Mouse (Mus musculus) neural tube, embryonic 14.5 days (tissue): ENCODE results near the gene Klk1b8. TPM values are rescaled to one million over a fixed set of nuclear protein-coding genes. Genes with fewer than 3 reads are reported as not detected.
"Not testable (repeated sequence)": the region's sequence is repeated elsewhere in the genome, so short reads cannot be mapped to it uniquely, and the experiment has no call there.

Experiments
- ATAC-seq: fragments of 200-750 bp; cut with Nextera tagmentation; 2 replicates; pipeline ENCODE4 v1.8.0; 2017; ENCODE audit warnings: low read depth, mild to moderate bottlenecking, moderate TSS enrichment, moderate library complexity
- H3K27ac ChIP-seq: fragments of 300-500 bp; sonication (generic); 2 replicates; pipeline ENCODE4 v1.5.1; 2014; ENCODE audit warnings: low read depth, mild to moderate bottlenecking, control low read depth, low read length, moderate library complexity, mixed read lengths
- H3K27me3 ChIP-seq: fragments of 300-500 bp; sonication (generic); 2 replicates; pipeline ENCODE4 v1.6.1; 2014; ENCODE audit warnings: low read length; ENCODE audit not compliant: control insufficient read depth, insufficient read depth
- H3K36me3 ChIP-seq: fragments of 300-500 bp; sonication (generic); 2 replicates; pipeline ENCODE4 v1.6.1; 2014; ENCODE audit warnings: low read length, mixed read lengths; ENCODE audit not compliant: control insufficient read depth, insufficient read depth
- H3K4me1 ChIP-seq: fragments of 300-500 bp; sonication (generic); 2 replicates; pipeline ENCODE4 v1.6.1; 2014; ENCODE audit warnings: low read length; ENCODE audit not compliant: control insufficient read depth, insufficient read depth
- H3K4me2 ChIP-seq: fragments of 300-500 bp; sonication (generic); 2 replicates; pipeline ENCODE4 v1.6.1; 2014; ENCODE audit warnings: mild to moderate bottlenecking, low read depth, low read length, control low read depth
- H3K4me3 ChIP-seq: fragments of 300-500 bp; sonication (generic); 2 replicates; pipeline ENCODE4 v1.5.1; 2014; ENCODE audit warnings: low read depth, low read length, control low read depth, mixed read lengths
- H3K9ac ChIP-seq: fragments of 300-500 bp; sonication (generic); replicated peaks from 2 replicates; pipeline ENCODE4 v1.6.1; 2014; ENCODE audit warnings: low read depth, mild to moderate bottlenecking, control low read depth, low read length, mixed read lengths
- H3K9me3 ChIP-seq: fragments of 300-500 bp; sonication (generic); 2 replicates; pipeline ENCODE4 v1.6.1; 2016; ENCODE audit warnings: low read length; ENCODE audit not compliant: control insufficient read depth
- WGBS: fragments of 180-500 bp; shearing (Covaris S2); extraction: QIAGEN DNeasy Blood & Tissue Kit; methylation state at CpG from one replicate; pipeline ENCODE4 v1.1.7; 2014; 5-methylcytosine and 5-hydroxymethylcytosine counted together
- polyA plus RNA-seq: library from polyadenylated mRNA; unstranded; fragments of >200 nt; fragmentation: Nextera tagmentation; extraction: Ambion mirVana; gene quantifications from 2 replicates; pipeline ENCODE4 v1.2.1, GENCODE M21; 2014

Klk1b8 gene
- polyA plus RNA-seq, 1 experiment from 2014 or later: not detected

DNA sequence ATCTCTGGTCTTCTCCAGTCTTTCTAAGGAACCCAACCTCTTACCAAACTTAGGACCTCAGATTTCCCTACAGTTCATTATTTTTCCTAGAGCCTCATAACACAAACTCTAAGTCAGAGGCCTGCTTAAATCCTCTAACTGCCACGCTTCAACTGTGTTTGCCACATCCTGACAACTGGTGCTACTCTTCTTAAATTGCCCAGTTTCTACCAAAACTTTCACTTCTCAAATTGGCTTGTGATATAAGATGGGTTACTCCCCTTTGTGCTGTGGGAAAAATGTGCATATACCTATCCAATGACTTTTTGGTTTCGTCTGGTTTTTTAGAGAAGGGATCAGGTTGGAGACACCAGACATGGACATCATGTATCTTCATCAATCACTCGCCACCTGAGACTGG is 16.6 kb downstream of the Klk1b8 start:
- no peak overlapping the region for H3K27ac ChIP-seq
- H3K4me3 ChIP-seq: no peak overlapping the region
- 86% methylated on average over 3 of the region's 3 CpGs for WGBS
- ATAC-seq: no peak
- no peaks in the 10 kb centered on the region for H3K9me3 ChIP-seq
- H3K9ac ChIP-seq: no peak overlapping the region
- H3K4me1 ChIP-seq: no peaks in the 10 kb centered on the region
- H3K27me3 ChIP-seq: no peaks in the 10 kb centered on the region
- H3K36me3 ChIP-seq: no peaks in the 10 kb centered on the region
- H3K4me2 ChIP-seq: no peak overlapping the region

DNA sequence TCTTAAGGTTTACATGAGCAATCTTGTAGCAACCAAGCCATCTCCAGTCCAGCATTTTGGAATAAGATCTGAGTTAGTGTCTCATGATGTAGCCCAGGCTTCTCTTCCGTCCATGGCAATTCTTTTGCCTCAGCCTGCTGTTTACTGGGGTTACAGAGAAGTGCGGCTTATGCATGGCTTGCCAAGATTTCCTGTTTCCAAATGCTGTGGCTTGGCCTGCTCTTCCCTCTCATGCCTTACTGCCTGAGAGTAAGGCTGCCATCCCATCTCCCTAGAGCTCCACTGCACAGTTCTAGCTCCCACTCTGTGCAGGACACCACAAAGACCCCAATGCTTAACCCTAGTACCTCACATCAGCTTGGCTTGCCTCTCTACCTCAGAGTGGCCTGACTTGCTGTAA is 17.1 kb downstream of the Klk1b8 start:
- H3K9ac ChIP-seq: no peak overlapping the region
- no peak overlapping the region for H3K27ac ChIP-seq
- H3K27me3 ChIP-seq: no peaks in the 10 kb centered on the region
- H3K4me2 ChIP-seq: no peak overlapping the region
- WGBS: 87% methylated on average over 2 of the region's 2 CpGs
- H3K4me3 ChIP-seq: no peak overlapping the region
- no peaks in the 10 kb centered on the region for H3K4me1 ChIP-seq
- ATAC-seq: no peak
- H3K36me3 ChIP-seq: no peaks in the 10 kb centered on the region
- no peaks in the 10 kb centered on the region for H3K9me3 ChIP-seq

DNA sequence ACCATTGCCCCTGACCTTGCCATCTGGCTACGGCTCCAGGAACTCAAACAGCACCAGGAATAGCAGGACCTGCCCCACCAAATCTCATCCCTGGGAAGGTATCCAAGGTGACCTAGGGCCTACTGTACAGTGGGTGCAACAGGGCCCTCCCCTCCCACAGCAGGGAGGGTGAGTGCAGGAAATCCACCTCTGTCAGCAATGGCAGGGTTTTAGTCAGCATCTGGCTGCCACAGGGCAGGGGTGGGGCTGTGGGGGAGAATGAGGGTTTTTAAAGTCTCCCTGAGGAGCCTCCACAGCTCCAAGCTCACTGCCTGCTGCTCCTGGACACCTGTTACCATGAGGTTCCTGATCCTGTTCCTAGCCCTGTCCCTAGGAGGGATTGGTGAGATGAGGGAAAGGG is 25.3 kb downstream of the Klk1b8 start, which contains the start of gene Klk1b9:
TSS of gene Klk1b9 (plus strand) at position 301 of the 400 bp plus-strand sequence.
- not testable (repeated sequence) for ATAC-seq, H3K36me3 ChIP-seq, H3K9ac ChIP-seq, H3K27me3 ChIP-seq, H3K9me3 ChIP-seq, H3K4me2 ChIP-seq, H3K4me3 ChIP-seq, H3K27ac ChIP-seq, H3K4me1 ChIP-seq
- 82% methylated on average over 1 of the region's 1 CpGs for WGBS

DNA sequence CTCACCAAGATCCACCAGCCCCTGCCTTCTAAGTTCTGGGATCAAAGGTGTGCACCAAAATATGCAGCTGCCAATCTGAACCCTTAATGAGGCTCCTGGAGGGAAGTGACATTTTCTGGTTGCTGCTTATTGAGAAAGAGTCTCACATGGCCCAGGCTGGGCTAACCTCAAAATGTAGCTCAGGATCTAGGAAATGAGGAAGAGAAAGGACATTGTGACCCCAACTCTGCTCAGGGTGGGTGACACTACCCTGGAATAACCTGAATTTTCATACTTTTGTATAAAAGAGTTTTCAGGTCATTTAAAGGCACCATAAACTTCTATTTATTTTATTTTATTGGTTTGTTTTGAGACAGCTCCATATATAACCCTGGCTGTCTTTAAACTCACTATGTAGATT is 35.2 kb downstream of the Klk1b8 start:
- Histone ChIP-seq H3K4me3 (no peak overlapping the region), H3K27me3 (no peaks in the 10 kb centered on the region), H3K4me2 (no peak overlapping the region), H3K27ac (no peak overlapping the region), H3K4me1 (no peaks in the 10 kb centered on the region), H3K36me3 (no peaks in the 10 kb centered on the region), H3K9me3 (no peaks in the 10 kb centered on the region), H3K9ac (no peak overlapping the region)
- ATAC-seq: no peak

DNA sequence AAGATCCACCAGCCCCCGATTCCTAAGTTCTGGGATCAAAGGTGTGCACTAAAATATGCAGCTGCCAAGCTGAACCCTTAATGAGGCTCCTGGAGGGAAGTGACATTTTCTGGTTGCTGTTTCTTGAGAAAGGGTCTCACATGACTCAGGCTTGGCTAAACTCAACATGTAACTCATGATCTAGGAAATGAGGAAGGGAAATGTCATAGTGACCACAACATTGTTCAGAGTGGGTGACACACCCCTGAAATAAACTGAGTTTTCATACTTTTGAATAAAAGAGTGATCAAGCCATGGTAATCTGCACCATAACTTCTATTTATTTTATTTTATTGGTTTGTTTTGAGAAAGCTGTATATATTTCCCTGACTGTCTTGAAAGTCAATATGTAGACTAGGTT is 44.4 kb downstream of the Klk1b8 start:
- H3K4me1 ChIP-seq, H3K27ac ChIP-seq, H3K27me3 ChIP-seq, H3K4me2 ChIP-seq, H3K9me3 ChIP-seq, H3K9ac ChIP-seq, ATAC-seq, H3K36me3 ChIP-seq, H3K4me3 ChIP-seq: not testable (repeated sequence)
- WGBS: 86% methylated on average over 1 of the region's 1 CpGs

DNA sequence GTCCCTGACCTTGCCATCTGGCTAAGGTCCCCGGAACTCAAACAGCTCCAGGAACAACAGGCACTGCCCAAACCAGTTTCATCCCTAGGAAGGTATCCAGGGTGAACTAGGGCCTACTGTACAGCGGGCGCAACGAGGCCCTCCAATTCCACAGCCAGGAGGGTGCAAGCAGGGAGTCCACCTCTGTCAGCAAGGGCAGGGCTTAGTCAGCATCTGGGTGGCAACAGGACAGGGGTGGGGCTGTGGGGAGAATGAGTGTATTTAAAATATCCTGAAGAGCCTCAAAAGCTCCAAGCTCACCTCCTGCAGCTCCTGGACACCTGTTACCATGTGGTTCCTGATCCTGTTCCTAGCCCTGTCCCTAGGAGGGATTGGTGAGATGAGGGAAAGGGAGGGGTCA is 45.1 kb downstream of the Klk1b8 start, which contains the start of gene Klk1b11:
TSS of gene Klk1b11 (plus strand) at position 301 of the 400 bp plus-strand sequence.
- 86% methylated on average over 4 of the region's 4 CpGs for WGBS
- ATAC-seq: not testable (repeated sequence)

More for the DNA sequence above, 45.1 kb downstream of the Klk1b8 start, which contains the start of gene Klk1b11:
- not testable (repeated sequence) for H3K4me2 ChIP-seq, H3K27ac ChIP-seq, H3K4me1 ChIP-seq, H3K4me3 ChIP-seq, H3K9me3 ChIP-seq, H3K36me3 ChIP-seq, H3K27me3 ChIP-seq, H3K9ac ChIP-seq

Other genes with a start within 250 kb of the Klk1b8 start
- gene Klk13, start 238.1 kb upstream of the Klk1b8 start, polyA plus RNA-seq: 0.11 TPM in 1 of 2 replicates, not detected in the other
- gene Klk12, start 181.8 kb upstream of the Klk1b8 start, polyA plus RNA-seq: not detected in 2 replicates
- not detected in 2 replicates for gene Klk11, start 176.1 kb upstream of the Klk1b8 start, polyA plus RNA-seq
- not detected in 2 replicates for gene Klk10, start 169.6 kb upstream of the Klk1b8 start, polyA plus RNA-seq
- gene Klk9, start 158.8 kb upstream of the Klk1b8 start, polyA plus RNA-seq: not detected in 2 replicates
- gene Klk8, start 153.1 kb upstream of the Klk1b8 start, polyA plus RNA-seq: 7.6 and 8.6 TPM in 2 replicates
- not detected in 2 replicates for gene Klk7, start 139.4 kb upstream of the Klk1b8 start, polyA plus RNA-seq
- not detected in 2 replicates for gene Klk6, start 126.2 kb upstream of the Klk1b8 start, polyA plus RNA-seq
- gene Klk5, start 108.7 kb upstream of the Klk1b8 start, polyA plus RNA-seq: not detected in 2 replicates
- gene Klk4, start 69.5 kb upstream of the Klk1b8 start, polyA plus RNA-seq: 0.50 and 0.66 TPM in 2 replicates
- not detected in 2 replicates for gene Klk15, start 16.9 kb upstream of the Klk1b8 start, polyA plus RNA-seq
- gene Klk1b1, start 16.1 kb downstream of the Klk1b8 start, polyA plus RNA-seq: not detected in 2 replicates
- gene Klk1b9, start 25.4 kb downstream of the Klk1b8 start, polyA plus RNA-seq: not detected in 2 replicates
- gene Klk1b11, start 45.2 kb downstream of the Klk1b8 start, polyA plus RNA-seq: not detected in 2 replicates
- not detected in 2 replicates for gene Klk1b26, start 61.5 kb downstream of the Klk1b8 start, polyA plus RNA-seq
- gene Klk1b27, start 101.6 kb downstream of the Klk1b8 start, polyA plus RNA-seq: not detected in 2 replicates
- not detected in 2 replicates for gene Klk1b21, start 151.7 kb downstream of the Klk1b8 start, polyA plus RNA-seq
- not detected in 2 replicates for gene Klk1b22, start 162.0 kb downstream of the Klk1b8 start, polyA plus RNA-seq
- not detected in 2 replicates for gene Klk1b16, start 186.1 kb downstream of the Klk1b8 start, polyA plus RNA-seq
- gene Klk1b24, start 237.6 kb downstream of the Klk1b8 start, polyA plus RNA-seq: not detected in 2 replicates
- gene Klk1b3, start 247.5 kb downstream of the Klk1b8 start, polyA plus RNA-seq: not detected in 2 replicates